Mouse (Mus musculus): Measurements from ENCODE around the gene Tmem198.

- TF ChIP-seq ZC3H11A (IDR thresholded peaks at IDR 0.05; ENCODE audit: borderline replicate concordance, low read depth, low read length): no peak
- TF ChIP-seq ZNF384 (IDR thresholded peaks at IDR 0.05; ENCODE audit: low read depth, low read length): no peak
These were observed 32.7 kb upstream of the Tmem198 start for GRCm38 (mm10) chr1:75446656-75447055.
